Mouse (Mus musculus) hindbrain, embryonic 11.5 days (tissue): ENCODE results near the gene Tada2b. TPM values are rescaled to one million over a fixed set of nuclear protein-coding genes. Genes with fewer than 3 reads are reported as not detected.

ENCODE experiments used
- ATAC-seq: fragments of 200-750 bp; cut with Nextera tagmentation; 2 replicates; pipeline ENCODE4 v1.8.0; 2017; ENCODE audit warnings: mild to moderate bottlenecking, moderate TSS enrichment, moderate library complexity; ENCODE audit not compliant: low FRiP score
- DNase-seq: peaks from one replicate; pipeline ENCODE4 v3.0.0-alpha.2; 2015; ENCODE audit warnings: low spot score
- H3K27ac ChIP-seq: fragments of 300-500 bp; sonication (generic); 2 replicates; pipeline ENCODE4 v1.5.1; 2014; ENCODE audit warnings: mild to moderate bottlenecking, low read depth, low read length
- H3K27me3 ChIP-seq: fragments of 300-500 bp; sonication (generic); 2 replicates; pipeline ENCODE4 v1.6.1; 2014; ENCODE audit warnings: mild to moderate bottlenecking, low read length, moderate library complexity, mixed read lengths; ENCODE audit not compliant: control insufficient read depth, insufficient read depth
- H3K36me3 ChIP-seq: fragments of 300-500 bp; sonication (generic); 2 replicates; pipeline ENCODE4 v1.6.1; 2014; ENCODE audit warnings: mild to moderate bottlenecking, low read length, moderate library complexity, mixed read lengths; ENCODE audit not compliant: control insufficient read depth, insufficient read depth
- H3K4me1 ChIP-seq: fragments of 300-500 bp; sonication (generic); replicated peaks from 2 replicates; pipeline ENCODE4 v1.6.1; 2014; ENCODE audit warnings: low read length, mixed read lengths; ENCODE audit not compliant: control insufficient read depth, insufficient read depth
- H3K4me2 ChIP-seq: fragments of 300-500 bp; sonication (generic); replicated peaks from 2 replicates; pipeline ENCODE4 v1.6.1; 2014; ENCODE audit warnings: mild to moderate bottlenecking, low read depth, low read length
- H3K4me3 ChIP-seq: fragments of 300-500 bp; sonication (generic); 2 replicates; pipeline ENCODE4 v1.5.1; 2014; ENCODE audit warnings: low read depth, low read length
- H3K9ac ChIP-seq: fragments of 300-500 bp; sonication (generic); 2 replicates; pipeline ENCODE4 v1.6.1; 2014; ENCODE audit warnings: low read depth, low read length
- H3K9me3 ChIP-seq: fragments of 300-500 bp; sonication (generic); 2 replicates; pipeline ENCODE4 v1.6.1; 2016; ENCODE audit warnings: low read length; ENCODE audit not compliant: control insufficient read depth
- WGBS: fragments of 180-500 bp; shearing (Covaris S2); extraction: QIAGEN DNeasy Blood & Tissue Kit; methylation state at CpG from one replicate; pipeline ENCODE4 v1.1.7; 2014; 5-methylcytosine and 5-hydroxymethylcytosine counted together
- polyA plus RNA-seq: library from polyadenylated mRNA; unstranded; fragments of >200 nt; fragmentation: Nextera tagmentation; extraction: Ambion mirVana; gene quantifications from 2 replicates; pipeline ENCODE4 v1.2.1, GENCODE M21; 2014

Gene Tada2b
- polyA plus RNA-seq, 1 experiment from 2014 or later: 4.9 TPM

DNA sequence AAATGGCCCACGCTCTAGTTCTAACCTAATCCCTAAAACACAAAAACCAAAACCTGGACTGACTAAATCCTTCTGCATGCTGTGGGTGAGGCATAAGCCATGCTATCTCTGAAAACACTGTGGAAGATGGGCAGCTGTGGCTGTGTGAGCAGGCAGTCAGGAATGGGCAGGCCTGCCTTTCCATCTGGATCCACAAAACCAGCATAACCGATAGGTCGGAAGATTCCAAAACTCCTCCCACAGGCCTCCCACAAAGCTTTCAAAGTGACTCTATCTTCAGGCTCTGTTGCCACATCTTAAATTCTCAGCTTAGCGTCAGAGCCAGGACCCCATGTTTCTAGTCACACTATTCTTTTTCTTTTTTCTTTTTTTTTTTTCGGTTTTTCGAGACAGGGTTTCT, 9.8 kb upstream of the Tada2b start:
- Histone ChIP-seq H3K36me3 (peaks cover 13% of the 10 kb centered on the region; the same call in 1 of the 2 replicates), H3K4me2 (no peak overlapping the region), H3K4me1 (no peaks in the 10 kb centered on the region), H3K27me3 (no peaks in the 10 kb centered on the region), H3K27ac (no peak overlapping the region), H3K4me3 (no peak overlapping the region), H3K9me3 (no peaks in the 10 kb centered on the region), H3K9ac (no peak overlapping the region)
- WGBS: 96% methylated on average over 6 of the region's 6 CpGs
- no peak for DNase-seq
- no peak for ATAC-seq

DNA sequence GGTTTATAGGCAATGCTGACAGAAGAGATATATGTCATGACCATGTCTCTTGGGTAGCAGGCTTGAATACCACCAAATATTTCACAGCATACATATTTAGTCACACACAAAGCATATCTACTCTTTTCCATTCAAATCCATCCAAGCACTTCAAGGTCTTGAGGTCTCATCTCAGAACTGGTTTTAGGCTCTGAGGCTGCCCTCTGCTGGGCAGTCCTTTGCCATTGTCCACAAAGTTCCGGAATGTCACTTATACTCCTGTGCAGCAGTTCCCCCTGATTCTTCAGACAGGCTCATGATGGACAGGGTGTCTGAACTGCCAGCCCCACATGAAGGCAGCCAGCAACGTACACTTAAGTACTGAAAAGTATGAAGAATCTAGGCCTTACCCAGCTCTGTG, 5.1 kb upstream of the Tada2b start:
- H3K27me3 ChIP-seq: no peaks in the 10 kb centered on the region; the same call in 1 of the 2 replicates
- no peak overlapping the region for H3K9ac ChIP-seq
- peaks cover 6% of the 10 kb centered on the region; the same call in 1 of the 2 replicates for H3K36me3 ChIP-seq
- peaks cover 5% of the 10 kb centered on the region for H3K4me1 ChIP-seq
- DNase-seq (peak; percentile 46), ATAC-seq (no peak)
- no peaks in the 10 kb centered on the region for H3K9me3 ChIP-seq
- no peak overlapping the region for H3K4me3 ChIP-seq
- H3K4me2 ChIP-seq: no peak overlapping the region
- whole genome bisulfite sequencing: 56% methylated on average over 2 of the region's 2 CpGs
- H3K27ac ChIP-seq: no peak overlapping the region

DNA sequence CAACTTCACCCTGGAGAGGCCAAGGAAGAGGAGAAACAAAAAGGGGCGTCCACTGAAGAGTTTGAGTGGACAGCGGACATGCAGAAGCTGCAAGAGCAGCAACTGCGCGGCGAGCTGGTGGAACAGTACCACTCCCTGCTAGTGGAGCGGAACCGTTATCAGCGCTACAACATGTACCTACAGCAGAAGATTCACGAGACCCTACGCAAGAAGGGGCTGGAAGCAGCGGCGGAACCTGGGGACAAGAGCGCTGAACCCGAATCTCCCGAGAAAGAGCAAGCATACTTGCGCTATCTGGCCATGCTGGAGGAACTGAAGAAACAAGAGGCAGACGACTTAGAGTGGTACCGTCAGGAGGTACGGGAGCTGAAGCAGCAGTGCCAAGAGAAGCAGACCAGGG, 1.2 kb upstream of the Tada2b start:
- 33% methylated on average over 19 of the region's 19 CpGs for WGBS
- H3K27me3 ChIP-seq: no peaks in the 10 kb centered on the region; the same call in 1 of the 2 replicates
- H3K4me3 ChIP-seq: peak overlapping the region; percentile 55
- H3K9ac ChIP-seq: no peak overlapping the region; the same call in 1 of the 2 replicates
- no peaks in the 10 kb centered on the region for H3K9me3 ChIP-seq
- H3K4me2 ChIP-seq: peak overlapping the region; percentile 96
- ATAC-seq: no peak
- H3K4me1 ChIP-seq: peaks cover 12% of the 10 kb centered on the region
- no peaks in the 10 kb centered on the region for H3K36me3 ChIP-seq
- no peak for DNase-seq
- no peak overlapping the region for H3K27ac ChIP-seq

DNA sequence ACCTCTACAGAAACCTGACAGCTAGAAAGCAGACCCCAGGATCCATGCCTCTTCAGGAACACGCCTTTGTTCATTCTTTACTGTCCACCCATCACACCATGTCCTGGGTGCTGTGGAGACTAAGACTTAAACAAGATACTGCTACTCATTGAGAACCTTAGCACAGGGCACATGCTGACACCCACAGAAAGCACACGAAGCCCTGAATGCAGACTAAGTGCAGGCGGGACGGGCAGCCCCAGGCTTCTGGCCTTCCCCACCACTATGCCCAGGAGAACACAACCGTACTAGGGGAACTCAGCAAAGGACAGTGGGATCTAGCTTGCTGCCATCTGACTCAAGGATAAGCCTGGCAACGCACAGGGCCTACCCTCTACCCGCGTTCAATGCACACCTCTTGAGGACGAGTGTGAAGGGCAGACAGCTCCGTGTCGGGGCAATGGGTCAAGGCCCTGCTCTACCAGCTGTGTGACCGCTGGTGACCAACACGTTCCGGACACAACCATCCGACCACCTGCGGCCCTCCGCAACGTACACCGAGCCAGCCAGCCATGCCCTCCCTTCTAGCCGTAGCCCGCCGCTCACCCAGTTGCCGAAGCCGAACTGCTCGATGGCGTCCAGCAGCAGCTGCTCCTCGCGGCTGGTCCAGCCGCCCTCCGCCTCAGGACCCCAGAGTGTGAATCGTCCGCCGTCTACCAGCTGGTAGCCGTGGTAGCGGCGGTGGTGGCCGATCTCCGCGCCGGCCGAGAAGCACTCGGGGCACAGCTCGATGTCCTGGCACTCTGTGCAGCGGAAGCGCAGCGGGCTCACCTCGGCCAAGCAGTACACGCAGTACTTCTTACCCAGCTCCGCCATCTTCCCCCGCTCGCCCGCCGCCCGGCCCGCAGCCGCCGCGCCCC, 633 bp downstream of the Tada2b start:
- H3K4me1 ChIP-seq: peaks cover 12% of the 10 kb centered on the region
- peak overlapping the region; percentile 70 for H3K27ac ChIP-seq

DNA sequence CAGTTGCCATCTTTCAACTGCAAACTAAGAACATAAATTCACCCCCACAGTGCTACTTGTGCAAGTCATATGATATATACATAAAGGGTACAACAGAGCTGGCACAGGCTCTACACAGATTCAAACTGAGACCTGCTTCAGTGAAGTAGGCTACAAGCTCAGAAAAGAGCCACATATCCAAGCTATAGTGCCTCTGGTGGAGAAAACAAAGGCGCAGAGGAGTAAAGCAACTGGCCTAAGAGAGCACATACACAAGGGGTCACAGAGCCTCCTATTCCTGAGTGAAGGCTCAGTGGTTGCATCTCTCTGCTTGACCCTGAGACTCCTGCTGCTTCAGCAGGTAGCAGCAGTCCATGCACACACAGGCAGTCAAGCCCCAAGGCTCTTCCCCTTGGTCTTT, 3.0 kb downstream of the Tada2b start:
- no peaks in the 10 kb centered on the region for H3K9me3 ChIP-seq
- peaks cover 12% of the 10 kb centered on the region for H3K4me1 ChIP-seq
- ATAC-seq: no peak
- H3K9ac ChIP-seq: no peak overlapping the region
- H3K4me2 ChIP-seq: no peak overlapping the region
- H3K27ac ChIP-seq: no peak overlapping the region
- no peak for DNase-seq
- no peak overlapping the region for H3K4me3 ChIP-seq
- no peaks in the 10 kb centered on the region for H3K36me3 ChIP-seq
- no peaks in the 10 kb centered on the region; the same call in 1 of the 2 replicates for H3K27me3 ChIP-seq
- WGBS: 71% methylated on average over 1 of the region's 1 CpGs

More for the DNA sequence above, 633 bp downstream of the Tada2b start:
- no peaks in the 10 kb centered on the region; the same call in 1 of the 2 replicates for H3K27me3 ChIP-seq
- peak overlapping the region; percentile 88 for H3K4me3 ChIP-seq
- no peaks in the 10 kb centered on the region for H3K9me3 ChIP-seq
- DNase-seq (peak; percentile 65), ATAC-seq (peak; percentile 13)
- 2% methylated on average over 58 of the region's 58 CpGs for WGBS
- H3K4me2 ChIP-seq: peak overlapping the region; percentile 75
- no peaks in the 10 kb centered on the region for H3K36me3 ChIP-seq
- peak overlapping the region; percentile 93 for H3K9ac ChIP-seq

DNA sequence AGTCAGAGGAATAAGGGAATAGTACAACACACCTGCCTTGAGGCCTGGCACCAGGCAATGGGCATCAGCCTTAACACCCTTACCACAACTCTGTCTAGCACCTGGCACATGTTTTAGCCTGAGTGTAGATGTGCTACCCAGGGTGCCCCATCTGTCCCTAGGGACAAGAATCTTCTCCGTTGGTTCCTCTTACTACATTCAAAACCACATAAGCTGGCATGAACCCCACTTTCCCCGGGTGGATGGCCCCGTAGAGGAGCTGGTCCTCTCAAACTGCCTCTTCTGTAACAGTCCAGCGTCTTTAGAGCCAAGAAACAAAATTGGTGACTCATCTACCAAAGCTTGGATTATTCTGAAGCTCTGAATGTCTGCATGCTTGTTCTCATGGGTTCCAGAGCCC, 3.7 kb downstream of the Tada2b start:
- WGBS: 89% methylated on average over 4 of the region's 4 CpGs
- Histone ChIP-seq H3K9me3 (no peaks in the 10 kb centered on the region), H3K4me1 (peaks cover 12% of the 10 kb centered on the region)

DNA sequence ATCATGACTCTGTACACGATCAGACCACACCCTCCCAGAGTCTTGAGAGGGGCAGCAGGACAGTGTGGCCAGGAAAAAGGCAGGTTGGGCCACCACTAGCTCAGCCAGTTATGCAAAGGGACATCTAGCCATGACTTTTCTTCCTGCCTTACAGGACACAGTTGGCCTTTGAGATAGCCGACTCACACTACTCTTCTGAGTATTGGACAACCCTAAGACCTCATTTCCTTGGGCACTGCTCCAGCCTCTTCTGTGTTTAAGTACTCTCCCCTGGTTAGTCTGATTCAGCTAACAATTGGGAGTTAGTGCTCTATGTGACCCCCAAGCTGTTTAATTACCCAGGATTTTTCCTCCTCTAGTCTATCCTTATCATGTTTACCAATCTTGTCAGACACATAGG, 4.3 kb downstream of the Tada2b start:
- Histone ChIP-seq H3K27ac (no peak overlapping the region), H3K27me3 (no peaks in the 10 kb centered on the region), H3K9ac (no peak overlapping the region), H3K4me1 (peaks cover 7% of the 10 kb centered on the region; the same call in 1 of the 2 replicates), H3K36me3 (no peaks in the 10 kb centered on the region), H3K4me3 (no peak overlapping the region), H3K9me3 (no peaks in the 10 kb centered on the region), H3K4me2 (no peak overlapping the region)
- 72% methylated on average over 2 of the region's 2 CpGs for WGBS
- ATAC-seq (no peak), DNase-seq (no peak)

More for the DNA sequence above, 3.7 kb downstream of the Tada2b start:
- DNase-seq (no peak), ATAC-seq (no peak)
- no peaks in the 10 kb centered on the region for H3K36me3 ChIP-seq
- H3K27me3 ChIP-seq: no peaks in the 10 kb centered on the region; the same call in 1 of the 2 replicates
- no peak overlapping the region for H3K4me2 ChIP-seq
- no peak overlapping the region for H3K27ac ChIP-seq
- no peak overlapping the region for H3K9ac ChIP-seq
- no peak overlapping the region for H3K4me3 ChIP-seq

DNA sequence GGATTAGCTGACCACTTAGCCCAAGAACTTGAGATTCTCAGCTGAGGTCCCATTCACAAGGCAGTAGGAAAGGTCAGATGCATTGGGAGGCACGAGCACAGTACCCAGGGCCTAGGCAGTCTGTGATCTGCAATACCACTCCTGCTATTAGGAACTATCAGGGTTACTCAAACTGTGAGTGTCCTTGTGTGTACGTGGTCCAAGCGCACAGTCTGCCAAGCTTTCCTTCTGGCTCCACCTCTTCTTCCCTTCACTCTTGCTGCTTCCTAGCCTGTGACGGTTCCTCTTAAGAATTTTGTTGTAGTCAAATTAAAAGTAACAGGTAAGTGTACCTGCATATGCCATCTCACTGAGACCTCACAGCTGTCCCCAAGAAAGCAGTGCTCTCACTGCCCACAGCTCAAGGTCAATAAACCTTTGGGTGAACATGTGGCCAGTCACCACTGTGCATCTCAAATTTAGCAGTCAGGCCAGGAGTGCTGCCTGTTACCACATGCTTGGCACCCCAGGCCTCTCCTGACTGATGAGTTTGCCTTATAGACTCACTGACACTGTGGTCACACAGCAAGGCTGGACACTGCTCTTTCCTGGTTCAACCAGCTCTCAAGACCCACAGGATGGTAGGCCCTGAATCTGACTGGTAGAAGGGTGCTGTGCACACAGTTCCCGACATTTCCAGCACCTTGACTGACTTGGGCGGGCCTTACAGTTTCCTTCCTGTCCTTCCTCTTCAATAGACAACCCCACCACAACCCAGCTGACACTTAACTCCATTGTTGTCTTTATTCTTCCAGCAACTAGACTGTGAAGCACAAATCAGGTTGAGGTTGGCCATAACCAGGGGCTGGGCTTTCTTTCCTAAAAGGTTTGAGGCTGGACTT, 5.3 kb downstream of the Tada2b start:
- no peaks in the 10 kb centered on the region for H3K27me3 ChIP-seq
- no peak overlapping the region for H3K4me3 ChIP-seq
- no peak overlapping the region for H3K27ac ChIP-seq
- no peaks in the 10 kb centered on the region for H3K9me3 ChIP-seq
- 91% methylated on average over 6 of the region's 6 CpGs for whole genome bisulfite sequencing
- 0 out of 2 replicates have a peak, but pooled peaks cover 7% of the 10 kb centered on the region for H3K4me1 ChIP-seq
- DNase-seq (no peak), ATAC-seq (no peak)
- no peak overlapping the region for H3K4me2 ChIP-seq
- no peak overlapping the region for H3K9ac ChIP-seq
- H3K36me3 ChIP-seq: no peaks in the 10 kb centered on the region
